Mouse (Mus musculus): ENCODE measurements at regions not wholly inside any gene's neighbourhood (a gene's known extent, or its start where the extent isn't known, plus 50 kb on each side); places are given as distances from the start of the nearest gene placed in this dataset.
"Not testable (repeated sequence)": the region's sequence is repeated elsewhere in the genome, so short reads cannot be mapped to it uniquely, and the experiment has no call there.

DNA sequence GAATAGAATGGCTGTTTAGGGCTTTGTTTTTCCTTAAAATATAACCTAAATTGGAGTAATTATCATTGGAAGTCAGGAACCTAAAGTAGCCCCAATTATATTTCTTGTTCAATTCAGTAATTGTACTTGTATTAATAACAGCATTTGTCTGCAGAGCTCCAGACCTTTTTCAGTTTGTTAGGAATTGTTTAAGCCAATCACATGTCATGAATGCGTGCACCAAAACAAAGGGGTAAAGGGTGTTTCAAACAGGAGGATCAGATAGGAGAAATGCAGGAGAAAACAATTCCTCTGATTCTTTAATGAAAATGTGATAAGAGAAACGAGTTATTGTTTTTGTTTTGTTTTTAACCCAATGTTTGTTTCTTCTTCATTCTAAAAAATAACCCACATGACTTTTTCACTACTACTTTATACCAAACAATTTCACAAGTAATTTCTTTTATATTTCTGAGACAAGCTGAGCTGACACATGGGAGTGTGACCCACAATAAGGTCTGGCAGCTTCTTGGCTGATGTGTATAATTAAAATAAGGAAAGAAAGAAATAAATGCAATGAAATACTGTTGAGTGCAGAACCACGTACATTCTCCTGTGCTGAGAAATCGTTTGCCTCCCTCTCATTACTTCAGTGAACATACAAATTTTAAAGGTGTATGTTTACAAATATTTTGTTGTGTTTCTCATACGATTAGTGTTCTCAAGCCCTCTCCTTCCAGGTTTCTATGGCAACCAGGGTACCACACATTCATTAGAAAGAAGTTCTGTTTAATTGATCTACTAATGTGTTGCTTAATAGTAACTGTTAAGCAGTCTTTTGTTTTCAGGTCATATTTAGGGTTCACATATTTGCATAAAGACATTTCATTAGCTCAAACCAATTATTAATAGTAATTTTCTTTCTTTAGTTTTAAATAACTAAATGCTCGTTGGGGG is 397.7 kb downstream of the Isl1 start:
- DNase-seq (ENCODE audit: low spot score in 2 of 2), result no peak

DNA sequence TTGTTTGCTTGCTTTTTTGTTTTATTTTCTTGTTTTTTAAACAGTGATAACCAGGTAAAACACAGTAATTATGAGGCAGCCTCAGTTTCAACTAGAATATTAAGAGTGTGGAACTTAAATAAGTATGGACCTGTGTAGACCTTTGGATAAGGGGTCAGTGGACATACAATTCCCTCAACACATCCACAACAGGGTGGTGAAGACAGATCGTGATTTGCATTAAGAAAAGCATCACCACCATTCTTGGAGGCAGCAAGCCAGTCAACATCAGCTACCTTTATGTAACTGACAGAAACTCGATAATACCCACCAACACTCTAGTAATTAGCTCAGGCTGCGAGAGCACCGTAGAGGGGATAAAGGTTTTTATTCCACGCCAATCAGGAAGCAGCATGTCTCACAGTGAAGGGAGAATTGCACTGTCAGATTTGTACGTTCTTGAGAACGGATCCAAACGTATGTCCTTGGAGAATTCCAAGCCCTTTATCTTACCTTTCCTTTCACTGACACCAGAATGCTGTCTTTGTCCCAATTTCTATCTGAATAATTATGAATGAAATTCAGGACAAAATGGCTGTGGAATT is 398.5 kb downstream of the Isl1 start:
- DNase-seq (ENCODE audit: low spot score in 2 of 2), result no peak

DNA sequence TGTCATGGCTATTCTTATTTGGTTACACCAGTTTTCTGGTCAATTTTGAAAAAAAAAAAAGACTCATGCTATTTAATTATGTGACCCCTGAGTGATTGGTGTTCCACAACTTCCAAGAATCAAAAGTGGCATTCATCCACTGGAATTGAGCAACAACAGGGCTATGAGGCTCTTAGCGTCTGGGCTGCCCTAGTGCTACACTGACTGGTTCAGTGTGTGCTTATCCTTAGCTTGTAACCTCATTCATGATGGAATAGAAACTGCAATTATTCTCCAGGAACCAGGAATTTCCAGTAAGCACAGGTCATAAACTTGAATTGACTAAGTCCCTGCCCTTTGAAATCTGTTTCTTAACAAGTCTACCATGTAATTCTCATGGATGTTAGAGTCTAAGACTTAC is 428.9 kb downstream of the Isl1 start:
- no peak for DNase-seq (ENCODE audit: low spot score in 2 of 2)

DNA sequence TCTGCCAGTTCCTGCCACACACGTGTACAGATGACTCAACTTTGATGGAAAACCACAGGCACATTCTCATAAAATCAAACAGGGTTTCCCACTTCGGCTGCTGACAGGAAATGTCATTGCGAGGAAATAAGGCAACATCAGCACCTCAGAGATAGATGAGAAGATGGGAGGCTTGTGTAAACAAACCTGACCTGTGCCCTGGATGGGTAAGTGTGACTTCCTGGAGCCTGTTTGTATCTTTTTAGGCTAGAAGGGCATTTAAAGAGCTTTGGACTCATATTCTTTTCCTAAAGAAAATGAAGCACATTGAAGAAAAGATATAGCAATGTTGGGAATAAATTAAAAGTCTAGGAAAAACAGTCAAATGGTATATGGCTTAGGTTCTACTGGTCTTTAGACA is 449.0 kb downstream of the Isl1 start:
- DNase-seq (ENCODE audit: low spot score in 2 of 2), result no peak

DNA sequence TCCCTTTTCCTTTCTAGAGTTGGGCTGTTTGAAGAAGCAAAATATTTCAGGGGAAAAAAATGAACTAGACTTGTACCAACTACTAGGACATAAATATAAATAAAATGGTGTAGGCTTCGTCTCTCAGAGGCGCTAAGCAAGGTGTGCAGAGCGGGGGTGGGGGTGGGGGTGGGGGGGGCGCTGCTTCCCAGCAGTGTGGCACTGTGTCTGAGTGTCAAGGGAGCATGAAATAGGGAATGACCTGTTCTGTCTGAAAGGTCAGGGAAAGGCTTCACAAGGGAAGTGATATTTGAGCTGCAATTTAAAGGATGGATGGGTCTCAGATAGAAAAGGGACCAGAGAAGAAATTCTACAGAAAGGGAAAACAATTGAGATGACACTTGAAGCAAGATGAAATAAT is 452.9 kb downstream of the Isl1 start:
- no peak for DNase-seq (ENCODE audit: low spot score in 2 of 2)

DNA sequence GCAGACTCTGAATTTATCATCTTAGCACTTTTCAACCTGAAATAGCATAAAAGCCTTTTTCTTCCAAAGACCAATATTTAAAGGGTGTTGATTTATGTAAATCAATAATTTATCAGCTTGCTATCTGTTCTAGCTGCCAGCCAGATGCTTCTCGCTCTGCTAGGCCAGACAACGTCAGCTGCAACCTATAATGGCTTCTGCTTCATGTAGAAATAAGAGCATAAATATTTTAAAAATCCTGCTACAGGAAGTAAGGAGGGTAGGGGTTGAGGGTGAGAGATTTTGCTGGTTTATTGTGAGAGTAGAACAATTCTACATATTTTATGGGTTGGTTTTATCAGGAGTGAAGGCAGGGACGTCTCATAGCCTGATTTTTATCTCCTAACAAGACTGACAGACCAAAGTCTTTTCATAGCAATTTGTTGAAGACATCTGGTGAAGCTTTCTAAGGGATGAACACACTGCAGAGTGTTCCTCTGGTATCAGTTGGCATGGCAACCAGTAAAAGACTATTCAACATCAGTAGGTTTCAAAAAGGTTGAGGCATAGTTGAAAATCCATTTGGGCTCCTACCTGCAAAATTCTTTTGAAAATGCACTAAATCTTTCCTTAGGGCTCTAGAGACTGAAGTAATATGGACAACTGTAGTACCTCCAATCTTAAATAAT is 456.7 kb downstream of the Isl1 start:
- DNase-seq (ENCODE audit: low spot score in 2 of 2), result no peak

DNA sequence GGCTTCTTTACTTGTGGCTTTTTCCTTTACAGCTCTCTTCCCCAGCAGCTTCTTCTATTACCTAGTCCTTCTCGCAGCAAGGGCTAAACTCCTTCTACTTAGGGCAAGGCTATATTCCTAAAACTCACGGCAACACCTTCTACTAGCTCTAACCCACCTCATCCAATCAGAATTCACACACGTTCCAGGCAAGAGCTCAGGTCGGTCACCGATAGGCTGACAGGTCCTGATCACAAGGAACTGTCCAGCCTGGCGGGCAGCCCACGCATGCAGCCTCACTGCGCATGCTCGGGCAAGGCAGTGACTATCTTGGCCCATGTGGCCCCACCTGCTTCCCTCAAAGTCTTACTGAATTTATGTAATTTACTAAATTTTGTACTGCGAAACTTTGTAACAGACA is 466.4 kb downstream of the Isl1 start:
- no peak for DNase-seq (ENCODE audit: low spot score in 2 of 2)

DNA sequence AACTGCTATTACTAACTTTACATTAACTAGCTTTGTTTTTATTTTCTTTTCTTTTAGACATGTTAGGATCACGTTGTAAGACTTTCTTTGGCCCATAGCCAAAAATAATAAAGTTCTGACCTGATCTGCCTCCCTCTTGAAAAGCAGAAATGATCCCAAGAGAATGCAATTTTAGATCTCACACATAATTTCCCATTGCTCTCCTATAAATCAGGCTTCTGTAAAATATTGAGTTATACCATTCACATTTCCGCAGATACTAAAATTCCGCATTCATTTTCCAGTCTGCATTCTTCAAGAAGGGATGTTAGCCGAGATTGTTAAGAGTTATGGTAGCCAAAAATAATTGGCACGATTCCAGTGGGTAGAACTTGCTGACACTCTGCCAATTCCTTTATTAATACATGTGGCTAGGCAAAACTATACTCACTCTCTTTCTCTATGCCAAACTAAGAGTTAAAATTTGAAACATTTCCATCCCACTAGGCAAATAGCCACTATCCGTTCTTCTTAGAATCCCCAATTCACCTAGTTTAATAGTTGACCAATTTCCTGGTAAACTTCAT is 473.2 kb downstream of the Isl1 start:
- DNase-seq (ENCODE audit: low spot score in 2 of 2), result no peak

DNA sequence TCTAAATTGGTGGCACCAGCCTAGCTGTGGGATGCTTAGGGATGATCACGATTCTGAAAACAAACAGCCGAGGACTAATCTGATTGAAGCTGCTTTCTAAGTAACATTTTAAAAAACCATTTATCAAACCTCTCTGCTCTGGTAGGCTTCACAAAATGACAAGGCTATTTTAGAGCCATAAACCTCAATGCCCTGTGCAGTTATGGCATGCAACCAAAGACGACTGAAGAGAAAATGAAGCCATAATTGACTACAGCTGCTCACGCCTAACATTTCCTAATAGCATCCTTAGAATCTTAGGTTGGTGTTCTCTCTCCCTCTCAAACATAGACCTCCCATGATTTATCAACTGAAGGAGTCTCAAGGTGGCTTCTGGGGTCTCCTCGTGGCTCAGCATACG is 484.3 kb downstream of the Isl1 start:
- DNase-seq (ENCODE audit: low spot score in 2 of 2), result no peak

DNA sequence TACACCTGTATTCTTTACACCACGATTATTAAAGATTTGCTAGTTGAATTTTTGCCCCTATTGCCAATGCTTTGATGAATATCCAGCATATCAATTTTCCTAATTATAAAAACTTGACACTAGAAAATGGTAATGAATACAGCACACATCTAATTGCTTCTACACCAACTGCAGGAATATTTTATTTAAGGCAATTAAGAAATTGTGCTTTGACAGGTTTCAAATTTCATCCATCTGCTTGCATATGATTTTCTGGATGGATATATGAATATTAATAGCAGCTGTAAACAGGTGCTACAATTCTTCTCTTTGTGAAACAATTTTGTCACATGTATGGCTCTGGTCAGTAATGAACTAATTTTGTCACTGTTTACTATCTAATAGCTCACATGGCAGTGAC is 487.0 kb downstream of the Isl1 start:
- DNase-seq (ENCODE audit: low spot score in 2 of 2), result no peak

DNA sequence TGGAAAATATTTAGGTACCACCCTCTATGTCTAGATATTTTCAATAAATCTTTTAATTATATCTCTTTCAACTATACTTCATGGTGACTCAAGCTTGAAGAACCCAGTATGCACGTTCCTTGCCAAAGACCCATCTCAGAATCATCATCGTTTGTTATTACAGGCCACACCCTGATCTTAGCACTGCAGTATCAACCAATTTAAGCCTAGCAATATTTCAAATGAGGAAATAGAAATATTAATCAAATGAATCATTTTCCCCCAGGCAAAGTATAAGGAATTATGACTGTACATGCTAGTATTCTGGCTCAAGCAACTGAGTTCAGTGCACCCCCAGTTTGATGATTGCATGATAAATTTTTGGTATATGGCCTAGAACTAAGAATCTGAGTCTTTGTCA is 495.3 kb downstream of the Isl1 start:
- no peak for DNase-seq (ENCODE audit: low spot score in 2 of 2)

DNA sequence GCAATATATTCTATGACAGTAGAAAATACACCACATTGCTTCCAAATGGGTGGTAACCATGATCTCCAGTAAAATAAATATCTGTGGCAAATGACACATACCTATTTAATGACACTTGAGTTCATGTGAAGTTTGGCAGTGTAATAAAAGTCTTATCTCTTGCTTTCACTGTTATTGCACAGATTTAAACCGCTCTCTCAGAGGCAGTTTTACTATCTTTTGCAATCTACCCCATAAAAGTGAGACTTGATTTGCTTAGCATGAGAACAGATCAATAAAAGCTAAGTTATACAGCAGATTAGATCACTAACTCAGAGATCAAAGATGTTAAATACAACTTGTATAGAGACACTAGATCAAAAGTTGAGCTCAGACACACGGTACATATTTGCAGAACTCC is 510.2 kb downstream of the Isl1 start:
- DNase-seq (ENCODE audit: low spot score in 2 of 2), result no peak

DNA sequence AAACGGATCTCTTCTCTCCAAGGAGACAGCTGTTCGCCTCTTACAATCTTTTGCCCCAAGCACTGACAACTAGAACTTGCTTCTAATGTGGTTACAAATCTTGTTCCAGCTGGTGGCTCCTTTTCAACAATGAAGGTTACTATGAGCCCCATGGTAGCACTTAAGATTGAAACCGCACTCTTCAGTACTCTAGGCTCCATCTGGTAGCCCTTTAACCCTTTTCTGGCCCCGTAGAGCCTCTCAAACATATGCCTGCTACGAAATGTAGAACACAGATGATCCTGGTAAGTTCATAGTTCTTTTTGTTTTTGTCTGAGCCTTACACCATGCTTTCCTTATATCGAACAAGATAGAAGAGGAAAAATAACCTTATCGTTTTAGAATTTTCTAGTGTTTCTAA is 558.2 kb downstream of the Isl1 start:
- no peak for DNase-seq (ENCODE audit: low spot score in 2 of 2)

DNA sequence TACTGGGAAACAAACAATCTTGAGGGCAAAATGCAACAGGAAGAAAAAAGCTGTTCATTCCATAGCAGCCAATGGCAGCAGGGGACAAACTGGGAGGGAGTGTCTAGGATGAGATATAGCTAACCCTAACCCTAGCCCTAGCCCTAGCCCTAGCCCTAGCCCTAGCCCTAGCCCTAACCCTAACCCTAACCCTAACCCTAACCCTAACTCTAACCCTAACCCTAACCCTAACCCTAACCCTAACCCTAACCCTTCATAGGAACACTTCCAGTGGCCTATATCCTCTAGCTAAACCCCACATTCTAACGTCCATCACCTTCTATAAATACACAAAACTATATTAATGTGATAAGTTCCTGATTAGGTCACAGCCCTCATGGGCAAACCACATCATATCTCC is 567.4 kb downstream of the Isl1 start:
- not testable (repeated sequence) for DNase-seq (ENCODE audit: low spot score in 2 of 2)

DNA sequence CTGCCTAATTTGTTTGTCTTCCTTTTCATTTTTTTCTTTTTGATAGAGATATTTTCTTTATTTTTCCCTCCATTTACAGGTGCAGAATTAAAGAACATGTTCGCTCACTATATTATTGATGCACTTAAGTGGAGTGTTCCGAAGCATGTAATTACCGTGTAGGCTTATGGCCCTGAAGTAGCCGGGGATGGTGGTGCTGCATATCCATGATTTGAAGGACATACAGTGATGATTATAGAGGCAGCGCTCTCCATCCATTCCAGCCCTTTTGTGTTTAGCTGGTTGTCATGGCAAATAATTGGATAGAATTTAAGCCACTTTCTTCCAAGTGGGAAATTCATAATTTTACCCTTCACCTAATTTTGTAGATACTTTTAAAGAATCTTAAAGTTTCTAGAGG is 581.5 kb downstream of the Isl1 start:
- DNase-seq (ENCODE audit: low spot score in 2 of 2), result no peak

DNA sequence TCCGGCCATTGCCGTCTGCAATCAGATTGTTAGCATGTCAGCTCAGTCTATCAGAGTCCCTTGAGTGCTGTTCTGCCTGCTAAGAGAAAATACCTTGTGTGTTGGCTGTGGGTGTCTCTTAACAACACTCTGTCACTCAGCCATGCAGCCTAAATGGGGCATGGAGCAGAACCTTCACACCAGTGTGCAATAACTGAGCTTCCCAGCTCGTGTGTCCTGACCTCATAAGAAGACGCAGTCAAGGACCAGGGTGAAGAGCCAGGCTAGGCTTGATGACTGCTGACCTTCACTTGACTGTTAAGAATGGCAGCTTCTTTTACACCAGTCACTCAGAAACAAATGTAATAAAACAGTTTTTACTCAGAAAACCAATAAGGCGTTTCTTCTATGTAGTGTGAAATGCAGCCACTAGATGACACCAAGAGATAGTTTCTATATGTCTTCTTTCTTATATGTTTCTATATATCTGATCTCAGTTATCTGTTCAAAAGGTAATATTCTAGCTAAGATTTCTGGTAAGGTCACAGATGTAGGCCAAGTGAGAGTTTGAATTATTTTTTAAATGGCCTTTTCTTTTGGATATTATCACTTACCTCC is 584.0 kb downstream of the Isl1 start:
- DNase-seq (ENCODE audit: low spot score in 2 of 2), result no peak

DNA sequence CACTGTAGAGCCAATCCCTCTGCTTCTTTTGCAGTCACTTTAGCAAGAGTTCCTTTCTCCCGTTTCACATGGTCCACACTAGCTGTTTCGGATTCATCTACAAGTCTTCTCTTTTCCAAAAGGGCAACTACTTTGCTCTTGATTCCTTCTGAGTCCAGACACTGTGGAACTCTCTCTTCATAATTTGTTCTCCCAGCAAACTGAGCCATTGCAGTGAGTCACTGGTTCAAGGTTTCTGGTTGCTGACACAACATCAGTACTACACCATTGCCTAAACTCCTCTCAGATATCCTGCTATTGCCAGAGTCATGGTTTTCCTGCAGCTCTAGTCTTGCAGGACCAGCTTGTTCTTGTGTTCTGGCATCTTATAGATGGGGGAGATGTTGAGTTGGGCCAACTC is 590.2 kb downstream of the Isl1 start:
- no peak for DNase-seq (ENCODE audit: low spot score in 2 of 2)

DNA sequence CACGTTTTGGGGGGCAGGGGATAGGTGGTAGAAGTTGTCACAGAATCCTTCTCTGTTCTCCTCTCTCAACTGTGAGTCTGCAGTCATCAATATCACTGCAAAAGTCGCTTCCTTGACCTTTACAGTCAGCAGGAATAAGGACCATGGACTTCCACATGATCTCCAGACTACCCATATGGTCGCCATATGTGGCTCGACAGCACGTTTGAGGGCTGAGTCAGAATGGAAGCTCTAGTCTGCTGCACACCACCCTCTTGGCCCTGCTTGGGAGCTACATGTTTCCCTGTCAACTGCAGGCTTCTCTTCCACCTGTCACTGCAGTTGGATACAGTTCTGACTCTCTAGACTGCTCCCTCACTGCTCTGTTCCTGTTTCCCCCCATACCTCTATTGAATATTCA is 590.6 kb downstream of the Isl1 start:
- no peak for DNase-seq (ENCODE audit: low spot score in 2 of 2)

DNA sequence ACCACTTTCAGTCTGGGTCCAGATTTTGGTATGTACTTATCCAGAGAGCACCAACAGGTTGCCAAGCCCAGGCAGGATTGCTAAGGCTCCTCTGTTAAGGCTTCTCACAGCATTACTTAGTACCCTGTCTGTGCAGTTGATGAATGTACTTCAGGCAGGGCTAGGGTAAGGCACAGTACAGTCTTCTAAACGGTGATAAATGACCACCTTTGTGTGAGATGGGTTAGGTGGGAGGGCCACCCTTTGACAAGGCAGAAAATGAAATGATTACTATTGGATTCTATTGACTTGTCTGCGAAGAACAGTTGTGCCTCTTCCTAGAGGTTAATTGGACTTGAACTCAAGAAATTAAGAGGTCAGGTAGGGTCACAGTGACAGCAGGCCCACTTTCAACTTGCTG is 594.4 kb upstream of the Itga1 start:
- no peak for DNase-seq (ENCODE audit: low spot score in 2 of 2)

DNA sequence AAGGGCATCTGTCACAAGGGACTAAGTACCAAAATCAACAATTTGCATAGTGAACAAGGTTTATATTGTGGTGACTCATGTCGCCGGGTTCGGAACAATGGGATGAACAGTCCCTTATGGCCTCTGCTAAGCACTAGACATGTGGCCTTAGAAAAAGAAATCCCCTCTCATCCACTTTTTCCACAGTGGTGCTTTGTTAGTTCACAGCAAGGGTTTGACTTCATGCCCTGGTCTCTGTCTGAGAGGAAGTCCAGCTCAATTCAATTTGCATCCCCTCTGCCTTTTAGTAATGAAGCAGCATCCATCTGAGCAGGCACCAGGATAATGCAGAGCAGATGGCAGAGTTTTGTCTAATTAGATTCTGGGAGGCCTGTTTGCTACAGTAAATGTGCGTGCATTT is 585.7 kb upstream of the Itga1 start:
- DNase-seq (ENCODE audit: low spot score in 2 of 2), result no peak

DNA sequence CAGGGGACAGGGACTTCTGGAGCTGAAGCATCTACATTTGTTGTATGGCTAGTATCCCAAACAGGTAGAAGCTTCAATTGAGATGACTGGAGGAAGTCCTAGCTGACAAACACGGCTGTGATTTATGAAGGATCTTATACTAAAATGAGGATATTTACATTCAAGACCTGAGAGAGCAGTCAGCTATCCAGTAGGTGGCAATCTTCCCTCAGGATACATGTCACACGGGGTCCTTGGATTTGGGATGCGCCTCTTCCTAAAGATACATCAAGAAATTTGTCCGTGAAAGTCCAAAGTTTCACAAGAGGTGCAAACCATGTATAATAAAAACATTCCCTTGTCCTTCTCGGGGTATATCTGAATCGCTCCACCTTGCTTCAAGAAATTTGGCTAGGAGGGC is 577.8 kb upstream of the Itga1 start:
- no peak for DNase-seq (ENCODE audit: low spot score in 2 of 2)

DNA sequence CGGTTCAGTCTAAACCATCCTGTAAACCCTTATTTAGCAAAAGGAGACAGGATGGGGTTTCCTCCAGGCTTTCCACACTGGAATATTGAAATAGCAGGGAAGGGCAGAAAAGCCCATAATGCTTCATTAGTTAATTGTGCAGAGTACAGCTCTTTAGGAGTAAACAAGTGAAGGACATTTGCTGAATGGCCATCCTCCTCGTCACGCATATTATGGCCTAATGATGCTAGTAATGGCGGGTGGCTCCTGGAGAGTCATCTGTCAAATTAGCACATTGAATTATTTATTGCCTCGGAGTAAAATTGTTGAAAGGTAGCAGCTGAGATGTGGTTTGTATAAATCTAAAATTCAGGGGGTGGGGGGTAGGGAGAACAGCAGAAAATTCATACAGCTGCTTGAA is 575.1 kb upstream of the Itga1 start:
- no peak for DNase-seq (ENCODE audit: low spot score in 2 of 2)

Data from heart, adult 9 months (tissue).